ENCODE assay signal across 9 mouse cellular contexts in the genomic region with DNA sequence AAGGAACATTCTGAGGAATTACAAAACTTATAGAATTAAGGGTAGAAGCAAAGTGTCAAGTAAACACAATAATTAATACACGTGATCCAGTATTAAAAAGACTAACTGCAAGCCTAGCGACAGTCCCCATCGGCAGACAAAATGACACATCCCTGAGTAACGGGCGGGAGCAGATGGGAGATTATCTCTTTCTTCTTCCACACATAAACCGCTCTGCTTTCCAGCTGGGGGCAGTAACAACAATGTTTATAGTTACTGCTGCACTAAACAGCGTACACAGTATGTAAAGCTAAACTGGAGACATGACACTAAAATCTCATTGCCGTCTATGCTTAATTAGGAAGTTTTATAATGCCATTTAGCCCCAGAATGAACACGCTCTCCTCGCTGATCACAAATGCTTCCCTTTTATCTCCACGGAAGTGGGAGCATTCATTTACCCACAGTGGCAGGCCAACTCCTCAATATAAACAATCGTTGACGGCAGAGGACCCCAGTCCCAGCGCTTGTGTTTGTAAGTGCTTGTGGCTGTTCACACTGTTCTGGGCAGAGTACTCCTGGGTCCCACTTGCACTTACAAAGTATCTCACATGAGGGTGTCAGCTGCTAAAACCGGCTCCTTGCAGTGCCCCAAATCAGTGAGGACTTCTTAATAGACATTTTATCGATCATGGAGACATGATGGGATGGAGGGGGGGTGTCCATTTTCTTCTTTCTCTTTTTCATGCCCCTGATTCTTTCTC. TPM values are rescaled to one million over a fixed set of nuclear protein-coding genes. Genes with fewer than 3 reads are reported as not detected.
A peak's percentile ranks its signal among the peaks of the same experiment; 100 is the strongest.
DNase-seq lines count a peak whose midpoint lies in the region; ATAC-seq and TF ChIP-seq lines count a peak whose summit lies in the region.
"Had no signal": no experiment of that assay in that cellular context is flagged by ENCODE, and none has a peak within 500 bp of the region (broad histone marks: within the 10 kb centered on the region; RNA-seq: fewer than 3 reads in every experiment).

No protein-coding gene starts in this region.

- DNase-seq in kidney, postnatal 0 days (ENCODE audit: low spot score), result peak; percentile 68
- DNase-seq in kidney, adult 8-10 months, result no peak
- peak; percentile 85 for DNase-seq in embryonic facial prominence, embryonic 14.5 days (ENCODE audit: low spot score)
- no peak for DNase-seq in gastrocnemius, postnatal 36 days
- no peak for DNase-seq in gastrocnemius, postnatal 10 days

- H3K27me3 ChIP-seq in kidney, postnatal 0 days (ENCODE audit: insufficient read depth, low read length), result no peaks in the 10 kb centered on the region
- no peaks in the 10 kb centered on the region for H3K27me3 ChIP-seq in embryonic facial prominence, embryonic 14.5 days (replicated peaks; ENCODE audit: control insufficient read depth, insufficient read depth, low read length)
- no peaks in the 10 kb centered on the region for H3K27me3 ChIP-seq in intestine, embryonic 15.5 days (replicated peaks)
- no peaks in the 10 kb centered on the region for H3K27me3 ChIP-seq in neural tube, embryonic 15.5 days (replicated peaks)

- H3K36me3 ChIP-seq in kidney, postnatal 0 days (ENCODE audit: insufficient read depth, low read length), result no peaks in the 10 kb centered on the region
- H3K36me3 ChIP-seq in embryonic facial prominence, embryonic 14.5 days (ENCODE audit: control insufficient read depth, insufficient read depth, low read length), result no peaks in the 10 kb centered on the region
- H3K36me3 ChIP-seq in intestine, embryonic 15.5 days, result no peaks in the 10 kb centered on the region
- H3K36me3 ChIP-seq in neural tube, embryonic 15.5 days, result no peaks in the 10 kb centered on the region

- ATAC-seq in kidney, postnatal 0 days (replicated peaks; ENCODE audit: low FRiP score, low read depth), result no peak
- no peak; the same call in 1 of the 2 replicates for ATAC-seq in embryonic facial prominence, embryonic 14.5 days (ENCODE audit: low read depth)
- no peak for ATAC-seq in intestine, embryonic 15.5 days
- peak; percentile 79 for ATAC-seq in neural tube, embryonic 15.5 days (ENCODE audit: low FRiP score)

- peak overlapping the region; percentile 39 for H3K27ac ChIP-seq in kidney, postnatal 0 days
- no peak overlapping the region; the same call in 1 of the 2 replicates for H3K27ac ChIP-seq in embryonic facial prominence, embryonic 14.5 days (replicated peaks; ENCODE audit: low read depth, low read length)
- H3K27ac ChIP-seq in intestine, embryonic 15.5 days, result no peak overlapping the region
- H3K27ac ChIP-seq in neural tube, embryonic 15.5 days (replicated peaks), result peak overlapping the region; percentile 90

- no peak overlapping the region for H3K4me2 ChIP-seq in kidney, postnatal 0 days (ENCODE audit: low read length)
- H3K4me2 ChIP-seq in embryonic facial prominence, embryonic 14.5 days (ENCODE audit: low read depth, low read length), result 0 out of 2 replicates have a peak overlapping the region, but pooled peaks have one; percentile 6
- peak overlapping the region; percentile 32 for H3K4me2 ChIP-seq in intestine, embryonic 15.5 days (replicated peaks)
- H3K4me2 ChIP-seq in neural tube, embryonic 15.5 days, result peak overlapping the region; percentile 19

- no peak overlapping the region for H3K9ac ChIP-seq in kidney, postnatal 0 days (ENCODE audit: low read depth, low read length)
- H3K9ac ChIP-seq in embryonic facial prominence, embryonic 14.5 days (ENCODE audit: low read depth, low read length), result no peak overlapping the region
- H3K9ac ChIP-seq in intestine, embryonic 15.5 days, result no peak overlapping the region
- no peak overlapping the region for H3K9ac ChIP-seq in neural tube, embryonic 15.5 days (replicated peaks)

- no peaks in the 10 kb centered on the region for H3K9me3 ChIP-seq in kidney, postnatal 0 days (replicated peaks; ENCODE audit: low read length)
- H3K9me3 ChIP-seq in embryonic facial prominence, embryonic 14.5 days (ENCODE audit: control insufficient read depth, low read length), result no peaks in the 10 kb centered on the region
- no peaks in the 10 kb centered on the region for H3K9me3 ChIP-seq in intestine, embryonic 15.5 days
- H3K9me3 ChIP-seq in neural tube, embryonic 15.5 days (replicated peaks), result no peaks in the 10 kb centered on the region

- 31% methylated on average over 16 of the region's 16 CpGs for WGBS in kidney, postnatal 0 days
- WGBS in embryonic facial prominence, embryonic 14.5 days, result 51% methylated on average over 16 of the region's 16 CpGs
- WGBS in intestine, embryonic 15.5 days, result 31% methylated on average over 16 of the region's 16 CpGs
- 11% methylated on average over 16 of the region's 16 CpGs for WGBS in neural tube, embryonic 15.5 days

- peaks cover 9% of the 10 kb centered on the region; the same call in 1 of the 2 replicates for H3K4me1 ChIP-seq in kidney, postnatal 0 days (replicated peaks; ENCODE audit: insufficient read depth, low read length)
- H3K4me1 ChIP-seq in embryonic facial prominence, embryonic 14.5 days (ENCODE audit: control insufficient read depth, insufficient read depth, low read length), result peaks cover 25% of the 10 kb centered on the region; the same call in 1 of the 2 replicates
- peaks cover 3% of the 10 kb centered on the region; the same call in 1 of the 2 replicates for H3K4me1 ChIP-seq in intestine, embryonic 15.5 days (replicated peaks)
- peaks cover 81% of the 10 kb centered on the region for H3K4me1 ChIP-seq in neural tube, embryonic 15.5 days

- H3K4me3 ChIP-seq in kidney, postnatal 0 days (replicated peaks; ENCODE audit: low read depth, low read length), result no peak overlapping the region
- no peak overlapping the region for H3K4me3 ChIP-seq in embryonic facial prominence, embryonic 14.5 days (ENCODE audit: low read depth, low read length)
- no peak overlapping the region for H3K4me3 ChIP-seq in intestine, embryonic 15.5 days (replicated peaks)
- H3K4me3 ChIP-seq in neural tube, embryonic 15.5 days (replicated peaks), result no peak overlapping the region

- intact Hi-C loops in gastrocnemius, postnatal 36 days (cut with DNase I), result loop anchor here (5.0 to 10.0 kb wide), 3 partner anchors 233 to 481 kb away; no protein-coding TSS in a partner anchor

- TF ChIP-seq CTCF in kidney, postnatal 0 days (IDR thresholded peaks at IDR 0.05; ENCODE audit: low read depth), result peak; percentile 39

RNA-seq across cellular contexts. Expression of a gene that starts 51.9 kb away (rescaled TPM):
- polyA plus RNA-seq in kidney, postnatal 0 days (2015; fragmentation: Nextera tagmentation; extraction: Ambion mirVana), result not detected in 2 replicates
- not detected in 2 replicates for polyA plus RNA-seq in embryonic facial prominence, embryonic 14.5 days (2014; fragmentation: Nextera tagmentation; extraction: Ambion mirVana)
- not detected in 2 replicates for polyA plus RNA-seq in intestine, embryonic 15.5 days (2015; fragmentation: Nextera tagmentation; extraction: Ambion mirVana)
- polyA plus RNA-seq in neural tube, embryonic 15.5 days (2015; fragmentation: Nextera tagmentation; extraction: Ambion mirVana), result not detected in 2 replicates
- total RNA-seq in gastrocnemius, postnatal 36 days (2021), result not detected
- total RNA-seq in gastrocnemius, postnatal 10 days (2021), result not detected
- total RNA-seq: left cerebral cortex, postnatal 36 days had no signal
- polyA plus RNA-seq: heart, embryonic 14.5 days had no signal

Comparison
In these comparisons a context has a peak if more than half of its experiments do, and no peak if none do; other contexts are left out.
1. DNase-seq: peak in kidney, postnatal 0 days (single experiment) and embryonic facial prominence, embryonic 14.5 days (single experiment); none in kidney, adult 8-10 months (0 of 2), gastrocnemius, postnatal 36 days (0 of 2) and gastrocnemius, postnatal 10 days (single experiment).
2. H3K27ac ChIP-seq: peak in kidney, postnatal 0 days (single experiment) and neural tube, embryonic 15.5 days (single experiment); none in embryonic facial prominence, embryonic 14.5 days (single experiment) and intestine, embryonic 15.5 days (single experiment).